In the genomic region with DNA sequence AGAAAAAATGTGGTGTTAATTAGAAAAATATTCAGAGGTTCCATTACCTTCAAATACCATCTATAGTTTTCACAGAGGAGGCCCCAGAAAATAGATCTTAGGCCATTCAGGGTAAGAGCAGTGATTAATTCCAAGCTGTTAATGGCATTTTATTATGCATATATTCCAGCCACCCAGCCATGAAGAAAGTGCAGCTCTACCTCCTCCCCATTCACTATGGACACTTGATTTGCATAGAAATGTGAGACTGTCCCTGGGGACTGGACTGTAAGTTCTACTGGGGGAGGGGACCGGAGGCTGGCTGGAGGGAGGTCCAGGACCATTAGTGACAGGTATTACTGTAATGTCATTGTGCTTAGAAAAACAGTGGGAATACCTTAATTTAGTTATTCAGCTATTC, we compare ENCODE assay signal across 21 mouse cellular contexts.
A peak's percentile ranks its signal among the peaks of the same experiment; 100 is the strongest.
DNase-seq lines count a peak whose midpoint lies in the region; ATAC-seq and TF ChIP-seq lines count a peak whose summit lies in the region.
"Had no signal": no experiment of that assay in that cellular context is flagged by ENCODE, and none has a peak within 500 bp of the region (broad histone marks: within the 10 kb centered on the region; RNA-seq: fewer than 3 reads in every experiment).

No protein-coding gene starts in this region.

- TF ChIP-seq EP300 in CH12.LX (IDR thresholded peaks at IDR 0.05; ENCODE audit: low read length): no peak

- 60% methylated on average over 1 of the region's 1 CpGs for WGBS in forebrain, embryonic 14.5 days
- 48% methylated on average over 1 of the region's 1 CpGs for WGBS in forebrain, embryonic 16.5 days
- WGBS in kidney, adult 2 months: 66% methylated on average over 1 of the region's 1 CpGs
- 66% methylated on average over 1 of the region's 1 CpGs for WGBS in midbrain, embryonic 12.5 days
- WGBS in midbrain, embryonic 10.5 days: 87% methylated on average over 1 of the region's 1 CpGs
- WGBS in liver, embryonic 11.5 days: 90% methylated on average over 1 of the region's 1 CpGs

- no peak overlapping the region for H3K4me3 ChIP-seq in forebrain, embryonic 14.5 days (ENCODE audit: low read depth, low read length)
- H3K4me3 ChIP-seq in forebrain, embryonic 16.5 days (replicated peaks; ENCODE audit: low read length): no peak overlapping the region
- H3K4me3 ChIP-seq in kidney, adult 2 months (ENCODE audit: insufficient read depth, low read depth, low read length): no peak overlapping the region
- no peak overlapping the region for H3K4me3 ChIP-seq in midbrain, embryonic 12.5 days
- no peak overlapping the region for H3K4me3 ChIP-seq in midbrain, embryonic 10.5 days
- H3K4me3 ChIP-seq in CH12.LX (replicated peaks in 1 of 3; ENCODE audit: low read depth in 2 of 3, low read length in 2 of 3, poor library complexity in 1 of 3): no peak overlapping the region
- no peak overlapping the region for H3K4me3 ChIP-seq in liver, embryonic 11.5 days (ENCODE audit: low read depth, low read length)
- H3K4me3 ChIP-seq: embryonic facial prominence, embryonic 10.5 days; heart, adult 2 months; heart, embryonic 15.5 days; hindbrain, embryonic 15.5 days had no signal

- DNase-seq in forebrain, embryonic 14.5 days (ENCODE audit: low spot score): no peak
- peak; percentile 28 for DNase-seq in kidney, adult 2 months
- no peak for DNase-seq in kidney, adult 18-20 months
- DNase-seq in midbrain, embryonic 10.5 days (ENCODE audit: low spot score): no peak
- DNase-seq in CH12.LX (ENCODE audit: extremely low read depth): no peak
- no peak for DNase-seq in liver, embryonic 11.5 days (ENCODE audit: low spot score)
- DNase-seq: adrenal gland, postnatal 14 days; cerebellum, adult 18-20 months; cerebellum, adult 9-11 months; forebrain, postnatal 0 days; gastrocnemius, postnatal 14 days; heart, adult 2 months; heart, postnatal 14 days had no signal

- no peak for TF ChIP-seq RAD21 in CH12.LX (IDR thresholded peaks at IDR 0.05; ENCODE audit: low read depth, low read length)

- H3K9ac ChIP-seq in forebrain, embryonic 14.5 days (ENCODE audit: low read length): no peak overlapping the region
- H3K9ac ChIP-seq in forebrain, embryonic 16.5 days (replicated peaks; ENCODE audit: low read depth, low read length): no peak overlapping the region
- H3K9ac ChIP-seq in midbrain, embryonic 12.5 days (replicated peaks): no peak overlapping the region
- no peak overlapping the region for H3K9ac ChIP-seq in CH12.LX (ENCODE audit: insufficient read depth, low read depth)
- H3K9ac ChIP-seq in liver, embryonic 11.5 days (ENCODE audit: low read depth, low read length): no peak overlapping the region
- H3K9ac ChIP-seq: forebrain, postnatal 0 days; heart, embryonic 15.5 days; hindbrain, embryonic 15.5 days had no signal

- no peaks in the 10 kb centered on the region for H3K9me3 ChIP-seq in forebrain, embryonic 14.5 days (replicated peaks; ENCODE audit: control insufficient read depth, low read length)
- H3K9me3 ChIP-seq in forebrain, embryonic 16.5 days (ENCODE audit: control insufficient read depth, low read length): no peaks in the 10 kb centered on the region
- H3K9me3 ChIP-seq in midbrain, embryonic 12.5 days: no peaks in the 10 kb centered on the region
- H3K9me3 ChIP-seq in midbrain, embryonic 10.5 days (replicated peaks): no peaks in the 10 kb centered on the region
- no peaks in the 10 kb centered on the region for H3K9me3 ChIP-seq in CH12.LX (replicated peaks; ENCODE audit: low read length)
- H3K9me3 ChIP-seq in liver, embryonic 11.5 days (ENCODE audit: control insufficient read depth, low read length): no peaks in the 10 kb centered on the region
- H3K9me3 ChIP-seq: embryonic facial prominence, embryonic 10.5 days; heart, embryonic 15.5 days; hindbrain, embryonic 15.5 days had no signal

- H3K27me3 ChIP-seq in forebrain, embryonic 14.5 days (replicated peaks; ENCODE audit: control insufficient read depth, insufficient read depth, low read length): no peaks in the 10 kb centered on the region
- no peaks in the 10 kb centered on the region for H3K27me3 ChIP-seq in forebrain, embryonic 16.5 days (replicated peaks; ENCODE audit: control insufficient read depth, insufficient read depth, low read length)
- no peaks in the 10 kb centered on the region for H3K27me3 ChIP-seq in kidney, adult 2 months (replicated peaks; ENCODE audit: control insufficient read depth, insufficient read depth, low read length)
- H3K27me3 ChIP-seq in midbrain, embryonic 12.5 days: no peaks in the 10 kb centered on the region; the same call in 1 of the 2 replicates
- peaks cover 5% of the 10 kb centered on the region; the same call in 1 of the 2 replicates for H3K27me3 ChIP-seq in midbrain, embryonic 10.5 days (ENCODE audit: low read depth, poor library complexity, severe bottlenecking)
- no peaks in the 10 kb centered on the region for H3K27me3 ChIP-seq in CH12.LX (replicated peaks)
- H3K27me3 ChIP-seq in liver, embryonic 11.5 days (replicated peaks; ENCODE audit: control insufficient read depth, insufficient read depth, low read length): no peaks in the 10 kb centered on the region
- H3K27me3 ChIP-seq: heart, embryonic 15.5 days; hindbrain, embryonic 15.5 days had no signal

- no peaks in the 10 kb centered on the region for H3K36me3 ChIP-seq in forebrain, embryonic 14.5 days (ENCODE audit: control insufficient read depth, insufficient read depth, low read length)
- no peaks in the 10 kb centered on the region for H3K36me3 ChIP-seq in forebrain, embryonic 16.5 days (ENCODE audit: control insufficient read depth, insufficient read depth)
- H3K36me3 ChIP-seq in kidney, adult 2 months (ENCODE audit: control insufficient read depth, insufficient read depth, low read length): no peaks in the 10 kb centered on the region
- H3K36me3 ChIP-seq in midbrain, embryonic 12.5 days: no peaks in the 10 kb centered on the region
- no peaks in the 10 kb centered on the region for H3K36me3 ChIP-seq in midbrain, embryonic 10.5 days
- H3K36me3 ChIP-seq in CH12.LX (replicated peaks in 1 of 2; ENCODE audit: control insufficient read depth in 1 of 2, insufficient read depth in 1 of 2, low read length in 1 of 2): no peaks in the 10 kb centered on the region
- H3K36me3 ChIP-seq in liver, embryonic 11.5 days (ENCODE audit: control insufficient read depth, insufficient read depth, low read length): no peaks in the 10 kb centered on the region
- H3K36me3 ChIP-seq: embryonic facial prominence, embryonic 10.5 days; heart, embryonic 15.5 days; hindbrain, embryonic 15.5 days had no signal

- no peaks in the 10 kb centered on the region; the same call in 1 of the 2 replicates for H3K4me1 ChIP-seq in forebrain, embryonic 14.5 days (ENCODE audit: control insufficient read depth, insufficient read depth, low read length)
- 0 out of 2 replicates have a peak, but pooled peaks cover 2% of the 10 kb centered on the region for H3K4me1 ChIP-seq in forebrain, embryonic 16.5 days (replicated peaks; ENCODE audit: control insufficient read depth, insufficient read depth, low read length)
- peaks cover 4% of the 10 kb centered on the region for H3K4me1 ChIP-seq in kidney, adult 2 months (ENCODE audit: control insufficient read depth, insufficient read depth, low read length)
- H3K4me1 ChIP-seq in midbrain, embryonic 12.5 days: peaks cover 11% of the 10 kb centered on the region
- peaks cover 20% of the 10 kb centered on the region for H3K4me1 ChIP-seq in midbrain, embryonic 10.5 days
- peaks cover 22 to 78% of the 10 kb centered on the region in 2 experiments for H3K4me1 ChIP-seq in CH12.LX (ENCODE audit: control insufficient read depth in 1 of 2, insufficient read depth in 2 of 2)
- H3K4me1 ChIP-seq in liver, embryonic 11.5 days (replicated peaks; ENCODE audit: control insufficient read depth, insufficient read depth, low read length): peaks cover under 1% of the 10 kb centered on the region; the same call in 1 of the 2 replicates
- H3K4me1 ChIP-seq: hindbrain, embryonic 15.5 days had no signal

- H3K27ac ChIP-seq in forebrain, embryonic 14.5 days (ENCODE audit: low read depth, low read length): no peak overlapping the region
- no peak overlapping the region for H3K27ac ChIP-seq in forebrain, embryonic 16.5 days (ENCODE audit: low read length)
- no peak overlapping the region for H3K27ac ChIP-seq in kidney, adult 2 months (ENCODE audit: insufficient read depth, low read depth, low read length)
- H3K27ac ChIP-seq in midbrain, embryonic 12.5 days (replicated peaks): no peak overlapping the region
- no peak overlapping the region for H3K27ac ChIP-seq in midbrain, embryonic 10.5 days (replicated peaks)
- no peak overlapping the region for H3K27ac ChIP-seq in CH12.LX (ENCODE audit: insufficient read depth, low read depth)
- no peak overlapping the region for H3K27ac ChIP-seq in liver, embryonic 11.5 days (ENCODE audit: low read depth, low read length)
- H3K27ac ChIP-seq: embryonic facial prominence, embryonic 10.5 days; heart, adult 2 months; heart, embryonic 15.5 days; hindbrain, embryonic 15.5 days had no signal

- no peak overlapping the region for H3K4me2 ChIP-seq in forebrain, embryonic 14.5 days (ENCODE audit: low read length)
- no peak overlapping the region for H3K4me2 ChIP-seq in forebrain, embryonic 16.5 days (ENCODE audit: low read length)
- H3K4me2 ChIP-seq in midbrain, embryonic 12.5 days (replicated peaks): no peak overlapping the region
- no peak overlapping the region for H3K4me2 ChIP-seq in CH12.LX (ENCODE audit: insufficient read depth, low read depth, poor library complexity, severe bottlenecking)
- no peak overlapping the region for H3K4me2 ChIP-seq in liver, embryonic 11.5 days
- H3K4me2 ChIP-seq: heart, embryonic 11.5 days; heart, embryonic 15.5 days; hindbrain, embryonic 15.5 days had no signal

- no peak for TF ChIP-seq CTCF in kidney, adult 2 months (conservative IDR thresholded peaks at IDR 0.05; ENCODE audit: insufficient read depth, insufficient read length, low read depth, low read length)
- no peak for TF ChIP-seq CTCF in CH12.LX (conservative IDR thresholded peaks at IDR 0.05 in 1 of 2, IDR thresholded peaks at IDR 0.05 in 1 of 2; ENCODE audit: low read depth in 2 of 2, low read length in 2 of 2)

- peak; percentile 54; the same call in 1 of the 2 replicates for ATAC-seq in forebrain, embryonic 14.5 days
- ATAC-seq in forebrain, embryonic 16.5 days: no peak
- ATAC-seq in midbrain, embryonic 12.5 days (ENCODE audit: low FRiP score, low read depth): 0 out of 2 replicates have a peak, but pooled peaks have one; percentile 23
- ATAC-seq in liver, embryonic 11.5 days (replicated peaks; ENCODE audit: low FRiP score): no peak
- ATAC-seq: activated CD4-positive, CD25-positive, alpha-beta regulatory T cell, adult 4 months; forebrain, postnatal 0 days; Patski had no signal

- in situ Hi-C loops in CH12.LX (cut with MboI; ENCODE audit: low pct_ligation_motif_present, low pct_unique_long_range_greater_than_20kb, low sequenced_read_pairs): loop anchor here (5.0 kb wide), 2 partner anchors 65 to 115 kb away; no protein-coding TSS in a partner anchor

- dilution Hi-C loops in CH12.LX (cut with MboI; ENCODE audit: extremely low pct_ligation_motif_present, extremely low pct_unique_long_range_greater_than_20kb, low sequenced_read_pairs): no loop called here

- no peaks in the 10 kb centered on the region for H3K79me2 ChIP-seq in CH12.LX (replicated peaks; ENCODE audit: control insufficient read depth, extremely low read depth, insufficient read depth, poor library complexity, severe bottlenecking)

- TF ChIP-seq POLR2A in kidney, adult 2 months (IDR thresholded peaks at IDR 0.05; ENCODE audit: low read depth, low read length): no peak
- TF ChIP-seq POLR2A in CH12.LX (IDR thresholded peaks at IDR 0.05; ENCODE audit: low read depth, low read length): no peak

Comparison
In these comparisons a context has a peak if more than half of its experiments do, and no peak if none do; other contexts are left out.
1. ATAC-seq: peak in forebrain, embryonic 14.5 days (single experiment) and midbrain, embryonic 12.5 days (single experiment); none in forebrain, embryonic 16.5 days (single experiment) and liver, embryonic 11.5 days (single experiment).